Mouse (Mus musculus) lung, postnatal 0 days (tissue): Measurements from ENCODE around the gene Plcb2.

Source experiments
- CTCF ChIP-seq: IDR thresholded peaks from 2 replicates; pipeline ENCODE4 v1.5.1; 2016; ENCODE audit warnings: antibody characterized with exemption, mild to moderate bottlenecking
- EP300 ChIP-seq: IDR thresholded peaks from 2 replicates; pipeline ENCODE4 v1.6.1; 2016; ENCODE audit warnings: antibody characterized with exemption, mild to moderate bottlenecking, control low read depth

- TF ChIP-seq CTCF: no peak
- TF ChIP-seq EP300: no peak
Measured at GRCm38 (mm10) chr2:118671728-118672127, 56.5 kb downstream of the Plcb2 start.
